Mouse (Mus musculus) midbrain, embryonic 16.5 days (tissue): ENCODE measurements at regions not wholly inside any gene's neighbourhood (a gene's known extent, or its start where the extent isn't known, plus 50 kb on each side); places are given as distances from the start of the nearest gene placed in this dataset.

Experiments used
- ATAC-seq: fragments of 200-750 bp; cut with Nextera tagmentation; 2 replicates; pipeline ENCODE4 v1.8.0; 2017; ENCODE audit warnings: moderate TSS enrichment
- H3K27ac ChIP-seq: fragments of 300-500 bp; sonication (generic); 2 replicates; pipeline ENCODE4 v1.5.1; 2014; ENCODE audit warnings: mild to moderate bottlenecking, low read length, mixed read lengths
- H3K27me3 ChIP-seq: fragments of 300-500 bp; sonication (generic); 2 replicates; pipeline ENCODE4 v1.6.1; 2014; ENCODE audit warnings: low read depth, low read length, mixed read lengths; ENCODE audit not compliant: control insufficient read depth, insufficient read depth
- H3K36me3 ChIP-seq: fragments of 300-500 bp; sonication (generic); 2 replicates; pipeline ENCODE4 v1.6.1; 2014; ENCODE audit warnings: mild to moderate bottlenecking, low read length, moderate library complexity, mixed read lengths; ENCODE audit not compliant: control insufficient read depth, insufficient read depth
- H3K4me1 ChIP-seq: fragments of 300-500 bp; sonication (generic); 2 replicates; pipeline ENCODE4 v1.6.1; 2014; ENCODE audit warnings: mild to moderate bottlenecking, low read length, mixed read lengths; ENCODE audit not compliant: control insufficient read depth, insufficient read depth
- H3K4me2 ChIP-seq: fragments of 300-500 bp; sonication (generic); 2 replicates; pipeline ENCODE4 v1.6.1; 2014; ENCODE audit warnings: mild to moderate bottlenecking, low read length, mixed read lengths
- H3K4me3 ChIP-seq: fragments of 300-500 bp; sonication (generic); 2 replicates; pipeline ENCODE4 v1.5.1; 2014; ENCODE audit warnings: low read depth, mild to moderate bottlenecking, low read length, moderate library complexity, mixed read lengths
- H3K9ac ChIP-seq: fragments of 300-500 bp; sonication (generic); 2 replicates; pipeline ENCODE4 v1.6.1; 2014; ENCODE audit warnings: low read depth, low read length, mixed read lengths
- H3K9me3 ChIP-seq: fragments of 300-500 bp; sonication (generic); replicated peaks from 2 replicates; pipeline ENCODE4 v1.6.1; 2014; ENCODE audit warnings: mild to moderate bottlenecking, low read length, mixed read lengths; ENCODE audit not compliant: control insufficient read depth, poor library complexity, severe bottlenecking
- WGBS: fragments of 180-500 bp; shearing (Covaris S2); extraction: QIAGEN DNeasy Blood & Tissue Kit; methylation state at CpG from one replicate; pipeline ENCODE4 v1.1.7; 2014; 5-methylcytosine and 5-hydroxymethylcytosine counted together

DNA sequence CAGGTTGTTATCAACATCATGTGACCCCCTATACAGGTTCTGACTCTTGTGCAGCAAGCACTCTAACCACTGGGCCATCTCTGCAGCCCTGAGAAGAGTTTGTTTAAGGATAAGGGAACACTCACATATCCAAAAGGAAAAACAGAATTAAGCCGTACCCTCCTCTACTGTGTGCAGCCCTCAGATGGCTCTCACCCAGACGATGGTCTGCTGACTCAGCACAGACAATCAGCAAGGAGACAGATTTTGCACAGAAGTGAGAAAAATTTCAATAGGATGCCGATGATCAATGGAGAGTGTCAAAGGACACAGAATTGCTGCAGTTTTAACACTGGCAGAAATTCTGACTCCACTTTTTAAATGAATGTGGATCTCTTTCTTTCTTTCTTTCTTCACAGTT lies 159.4 kb upstream of the Auts2 start:
- no peaks in the 10 kb centered on the region for H3K4me1 ChIP-seq
- no peak for ATAC-seq
- WGBS = 74% methylated on average over 3 of the region's 3 CpGs
- H3K9ac ChIP-seq = no peak overlapping the region
- no peaks in the 10 kb centered on the region for H3K27me3 ChIP-seq
- H3K9me3 ChIP-seq = no peaks in the 10 kb centered on the region
- H3K27ac ChIP-seq = no peak overlapping the region
- no peaks in the 10 kb centered on the region for H3K36me3 ChIP-seq
- H3K4me3 ChIP-seq = no peak overlapping the region
- H3K4me2 ChIP-seq = no peak overlapping the region

DNA sequence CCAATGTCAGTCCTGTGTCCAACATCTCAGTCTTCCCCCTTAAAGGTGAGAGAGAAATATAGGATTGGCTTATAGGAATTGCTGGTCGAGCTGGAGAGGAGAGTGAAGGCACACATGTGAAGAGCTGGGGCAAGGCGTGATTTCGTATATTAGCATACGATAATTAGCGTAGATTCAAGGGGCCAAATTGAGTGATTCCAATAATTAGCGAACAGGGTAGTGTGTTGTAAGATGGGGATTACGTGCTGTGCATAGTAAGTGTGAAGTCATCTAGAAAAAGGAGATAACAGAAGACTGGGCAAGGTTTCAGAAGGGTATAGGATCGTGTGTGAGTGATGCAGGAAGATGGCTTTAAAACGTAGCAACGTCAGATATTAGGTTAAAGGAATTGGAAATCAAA lies 147.6 kb upstream of the Auts2 start:
- Histone ChIP-seq H3K4me1 (no peaks in the 10 kb centered on the region), H3K9ac (no peak overlapping the region), H3K9me3 (0 out of 2 replicates have a peak, but pooled peaks cover 4% of the 10 kb centered on the region), H3K36me3 (no peaks in the 10 kb centered on the region), H3K4me3 (no peak overlapping the region), H3K27me3 (no peaks in the 10 kb centered on the region), H3K4me2 (no peak overlapping the region), H3K27ac (no peak overlapping the region)
- no peak for ATAC-seq
- WGBS = 79% methylated on average over 10 of the region's 10 CpGs

DNA sequence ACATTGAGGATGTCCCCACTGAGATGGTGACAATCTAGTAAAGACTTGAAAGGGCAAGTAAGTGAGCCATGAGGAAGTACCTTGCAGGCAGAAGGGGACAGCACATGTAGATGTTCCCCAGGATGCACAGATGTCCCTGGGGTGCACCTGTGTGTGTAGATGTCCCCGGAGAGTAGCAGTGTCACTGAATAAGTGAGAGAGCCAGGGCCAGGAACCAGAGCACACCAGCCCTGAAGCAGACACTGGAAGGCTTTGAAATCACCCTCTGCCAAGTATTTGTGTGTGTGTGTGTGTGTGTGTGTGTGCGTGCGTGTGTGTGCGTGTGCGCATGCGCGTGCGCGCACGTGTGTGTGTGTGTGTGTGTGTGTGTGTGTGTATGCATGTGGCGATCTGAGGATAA lies 132.1 kb upstream of the Auts2 start:
- H3K36me3 ChIP-seq = no peaks in the 10 kb centered on the region
- peaks cover 5% of the 10 kb centered on the region for H3K4me1 ChIP-seq
- no peak overlapping the region for H3K27ac ChIP-seq
- H3K9me3 ChIP-seq = no peaks in the 10 kb centered on the region
- H3K9ac ChIP-seq = no peak overlapping the region
- no peak for ATAC-seq
- WGBS = 91% methylated on average over 11 of the region's 11 CpGs
- H3K4me2 ChIP-seq = no peak overlapping the region
- no peaks in the 10 kb centered on the region for H3K27me3 ChIP-seq
- no peak overlapping the region for H3K4me3 ChIP-seq

DNA sequence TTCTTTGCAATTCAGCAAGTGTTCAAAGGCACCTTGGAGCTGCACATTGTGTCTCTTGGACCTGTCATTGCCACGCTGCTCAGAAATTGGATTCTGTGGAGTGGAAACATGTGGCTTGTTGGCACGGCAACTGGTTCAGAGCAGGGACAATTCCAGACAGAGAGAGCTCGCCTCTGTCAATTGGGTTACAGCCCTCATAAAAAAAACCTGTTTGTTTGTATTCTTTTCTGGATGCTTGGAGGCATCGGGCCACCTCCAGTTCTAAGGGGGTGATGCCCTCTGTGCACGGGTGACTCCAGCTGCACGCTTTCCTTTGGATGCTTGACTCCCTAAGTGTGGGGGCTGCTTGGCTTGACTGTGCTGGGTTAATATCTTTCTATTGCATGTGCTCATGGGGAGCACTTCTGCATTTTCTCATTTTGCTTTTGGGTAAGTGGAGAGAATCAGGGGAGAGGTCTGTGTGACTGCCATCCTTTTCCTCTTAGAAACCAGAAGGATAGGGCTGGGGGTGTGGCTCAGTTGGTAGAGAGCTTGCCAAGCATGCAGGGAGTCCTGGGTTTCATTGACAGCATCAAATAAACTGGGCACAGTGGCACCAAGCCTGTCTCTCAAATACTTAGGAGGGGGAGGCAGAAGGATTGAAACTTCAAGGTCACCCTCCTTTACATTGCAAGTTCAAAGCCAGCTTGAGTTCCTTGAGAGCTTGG lies 130.6 kb upstream of the Auts2 start:
- ATAC-seq = no peak
- Histone ChIP-seq H3K27me3 (no peaks in the 10 kb centered on the region), H3K27ac (no peak overlapping the region), H3K36me3 (no peaks in the 10 kb centered on the region), H3K9me3 (no peaks in the 10 kb centered on the region), H3K9ac (no peak overlapping the region), H3K4me3 (no peak overlapping the region), H3K4me1 (peaks cover 5% of the 10 kb centered on the region), H3K4me2 (no peak overlapping the region)
- WGBS = 16% methylated on average over 6 of the region's 6 CpGs

DNA sequence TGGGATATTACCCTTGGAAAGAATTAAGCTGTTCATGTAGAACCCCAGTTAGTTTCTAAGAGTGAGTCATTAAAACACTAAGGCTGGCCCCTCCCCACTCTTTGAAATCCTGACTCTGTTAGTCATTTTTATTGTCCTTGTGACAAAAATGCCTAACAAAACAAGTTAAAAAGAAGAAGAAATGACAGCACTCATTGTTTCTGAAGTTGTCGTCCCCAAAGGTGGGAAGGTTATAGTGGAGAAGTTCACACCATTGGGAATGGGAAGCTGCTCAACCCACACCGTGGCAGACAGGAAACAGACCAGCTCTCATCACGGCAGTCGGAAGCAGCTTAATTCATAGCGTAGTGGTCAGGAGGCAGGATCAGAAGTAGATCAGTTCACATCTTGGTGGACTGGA lies 128.4 kb upstream of the Auts2 start:
- no peak overlapping the region for H3K4me2 ChIP-seq
- H3K4me3 ChIP-seq = no peak overlapping the region
- H3K27me3 ChIP-seq = no peaks in the 10 kb centered on the region
- H3K9me3 ChIP-seq = no peaks in the 10 kb centered on the region
- H3K9ac ChIP-seq = no peak overlapping the region
- 77% methylated on average over 5 of the region's 5 CpGs for WGBS
- no peak for ATAC-seq
- no peak overlapping the region for H3K27ac ChIP-seq
- no peaks in the 10 kb centered on the region for H3K36me3 ChIP-seq
- H3K4me1 ChIP-seq = peaks cover 8% of the 10 kb centered on the region

DNA sequence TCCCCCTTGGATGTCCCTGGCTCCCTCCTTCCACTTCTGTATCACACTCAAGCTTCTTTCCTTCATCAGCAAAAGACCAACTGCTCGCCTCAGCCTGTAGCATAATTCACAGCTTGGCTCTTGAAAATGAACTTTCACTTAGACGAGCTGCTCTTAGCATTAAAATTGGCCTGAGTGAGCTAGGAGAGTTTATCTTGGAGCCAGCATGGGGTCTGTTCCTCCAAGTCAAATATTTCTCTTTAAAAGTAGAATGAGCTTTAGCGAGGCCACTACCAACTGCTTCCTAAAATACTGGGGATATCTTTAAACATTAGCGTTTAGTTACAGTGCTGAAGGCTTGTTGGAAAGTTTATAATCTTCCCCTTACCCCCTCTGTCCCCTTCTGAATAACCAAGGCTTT lies 124.2 kb upstream of the Auts2 start:
- WGBS = 46% methylated on average over 4 of the region's 4 CpGs
- Histone ChIP-seq H3K4me3 (no peak overlapping the region), H3K27me3 (no peaks in the 10 kb centered on the region), H3K9ac (no peak overlapping the region), H3K4me2 (no peak overlapping the region), H3K4me1 (0 out of 2 replicates have a peak, but pooled peaks cover 3% of the 10 kb centered on the region), H3K27ac (no peak overlapping the region), H3K36me3 (no peaks in the 10 kb centered on the region), H3K9me3 (no peaks in the 10 kb centered on the region)
- ATAC-seq = no peak

DNA sequence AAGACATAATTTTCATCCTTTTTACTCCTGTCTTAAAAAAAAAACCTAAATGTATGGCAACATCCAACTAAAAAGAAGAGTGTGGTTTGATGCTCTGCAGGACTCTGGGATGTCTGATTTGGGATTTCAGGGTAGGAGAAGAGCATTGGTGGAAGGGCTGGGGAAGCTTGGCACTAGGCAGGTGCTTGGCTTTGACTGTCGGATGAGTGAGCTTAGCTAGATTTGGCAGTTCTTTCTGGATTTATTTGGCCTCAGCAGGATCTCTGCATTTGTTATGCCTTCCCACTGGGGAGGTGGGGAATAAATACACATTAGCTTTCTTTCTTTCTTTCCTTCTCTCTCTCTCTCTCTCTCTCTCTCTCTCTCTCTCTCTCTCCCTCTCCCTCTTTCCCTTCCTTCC lies 118.1 kb upstream of the Auts2 start:
- no peak overlapping the region for H3K9ac ChIP-seq
- H3K9me3 ChIP-seq = 0 out of 2 replicates have a peak, but pooled peaks cover 4% of the 10 kb centered on the region
- no peak overlapping the region for H3K4me3 ChIP-seq
- WGBS = 53% methylated on average over 1 of the region's 1 CpGs
- H3K4me2 ChIP-seq = no peak overlapping the region
- ATAC-seq = no peak
- no peaks in the 10 kb centered on the region for H3K4me1 ChIP-seq
- no peaks in the 10 kb centered on the region for H3K36me3 ChIP-seq
- H3K27ac ChIP-seq = no peak overlapping the region
- no peaks in the 10 kb centered on the region for H3K27me3 ChIP-seq

DNA sequence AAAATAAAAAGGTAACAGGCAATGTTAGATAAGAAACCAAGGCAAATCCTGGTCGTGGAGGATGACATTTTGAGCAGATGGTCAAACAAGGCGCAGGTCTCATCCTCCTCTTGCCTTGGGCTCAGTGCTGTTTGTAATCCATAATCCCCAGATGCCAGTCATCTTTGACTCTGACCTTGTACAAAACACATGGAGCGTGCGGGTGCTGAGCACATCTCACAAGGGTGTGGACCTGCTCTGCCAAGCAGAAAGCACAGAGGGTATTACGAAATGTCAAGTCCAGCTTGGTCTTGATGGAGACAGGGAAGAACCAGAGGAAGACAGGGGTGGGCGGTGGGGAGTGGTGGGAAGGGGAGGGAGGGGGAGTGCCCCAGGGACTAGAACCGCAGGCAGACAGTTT lies 116.9 kb upstream of the Auts2 start:
- Histone ChIP-seq H3K4me2 (no peak overlapping the region), H3K27ac (no peak overlapping the region), H3K9me3 (0 out of 2 replicates have a peak, but pooled peaks cover 4% of the 10 kb centered on the region), H3K4me1 (no peaks in the 10 kb centered on the region), H3K27me3 (no peaks in the 10 kb centered on the region), H3K9ac (no peak overlapping the region), H3K36me3 (no peaks in the 10 kb centered on the region), H3K4me3 (no peak overlapping the region)
- WGBS = 74% methylated on average over 7 of the region's 7 CpGs
- no peak for ATAC-seq

DNA sequence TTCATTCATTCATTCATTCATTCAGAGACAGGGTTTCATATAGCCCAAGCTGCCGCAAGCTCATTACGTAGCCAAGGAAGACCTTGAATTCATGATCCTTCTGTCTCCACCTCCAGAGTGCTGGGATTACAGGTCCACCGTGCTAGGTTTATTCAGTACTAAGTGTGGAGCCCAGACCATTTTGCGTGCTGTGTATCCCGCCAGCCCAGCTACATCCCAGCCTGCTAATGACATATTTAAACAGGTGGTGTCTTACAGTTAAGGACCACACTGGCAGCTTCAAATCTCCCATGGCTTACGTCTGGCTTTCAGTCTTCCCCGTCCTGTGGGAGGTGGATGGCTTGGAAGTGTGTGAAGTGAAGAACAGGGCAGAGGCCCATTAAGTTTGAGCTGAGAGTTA lies 111.2 kb upstream of the Auts2 start:
- Histone ChIP-seq H3K4me1 (no peaks in the 10 kb centered on the region), H3K27me3 (no peaks in the 10 kb centered on the region), H3K4me3 (no peak overlapping the region), H3K9ac (no peak overlapping the region), H3K36me3 (no peaks in the 10 kb centered on the region), H3K27ac (no peak overlapping the region), H3K4me2 (no peak overlapping the region), H3K9me3 (0 out of 2 replicates have a peak, but pooled peaks cover 4% of the 10 kb centered on the region)
- WGBS = 91% methylated on average over 7 of the region's 7 CpGs
- no peak for ATAC-seq
